Mouse (Mus musculus): ENCODE data around the gene Zfp383. TPM values are rescaled to one million over a fixed set of nuclear protein-coding genes. Genes with fewer than 3 reads are reported as not detected.

Gene Zfp383
- total and polyA plus RNA-seq, 2 experiments, result 0.51 to 3.2 TPM

GRCm38 (mm10) chr7:29917371-29918061, 9.5 kb downstream of the Zfp383 start:
- H3K27ac ChIP-seq (replicated peaks; ENCODE audit: insufficient read depth, low read depth, low read length), result no peak overlapping the region
- H3K79me2 ChIP-seq (ENCODE audit: control insufficient read depth, insufficient read depth, low read length), result no peaks in the 10 kb centered on the region
- no peak for DNase-seq (ENCODE audit: extremely low read depth, low read depth, low spot score)
- H3K27me3 ChIP-seq (ENCODE audit: control insufficient read depth, insufficient read depth, low read length), result no peaks in the 10 kb centered on the region
- TF ChIP-seq POLR2A (IDR thresholded peaks at IDR 0.05; ENCODE audit: extremely low read depth, insufficient read depth, low read length) (no peak), CTCF (IDR thresholded peaks at IDR 0.05; ENCODE audit: low read depth, low read length) (no peak)
- H3K4me3 ChIP-seq (ENCODE audit: insufficient read depth, low read depth, low read length), result no peak overlapping the region
- H3K9ac ChIP-seq (ENCODE audit: low read depth, low read length), result no peak overlapping the region
- 37% methylated on average over 6 of the region's 6 CpGs for WGBS
- H3K36me3 ChIP-seq (ENCODE audit: control insufficient read depth, insufficient read depth, low read length), result peaks cover 29% of the 10 kb centered on the region
- H3K4me1 ChIP-seq (ENCODE audit: control insufficient read depth, insufficient read depth, low read length), result no peaks in the 10 kb centered on the region

DNA sequence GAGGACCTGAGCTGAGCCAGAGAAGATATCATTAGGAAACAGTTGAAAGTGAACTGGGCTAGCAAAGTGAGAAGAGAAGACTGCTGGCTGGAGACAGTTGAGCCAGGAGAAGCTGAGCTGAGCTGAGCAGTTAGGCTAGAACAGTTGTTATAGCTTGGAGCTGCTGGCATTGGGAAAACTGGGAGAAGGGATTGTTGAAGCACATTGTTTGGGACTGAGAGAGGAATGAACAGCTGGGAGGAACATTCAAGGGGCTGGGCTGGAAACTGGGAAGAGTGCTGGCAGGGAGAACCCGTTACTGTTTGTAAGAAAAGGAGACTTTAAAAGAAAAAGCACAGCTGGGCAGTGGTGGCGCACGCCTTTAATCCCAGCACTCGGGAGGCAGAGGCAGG, 10.0 kb downstream of the Zfp383 start:
- DNase-seq (ENCODE audit: extremely low read depth, low read depth, low spot score), result no peak
- H3K27me3 ChIP-seq (ENCODE audit: control insufficient read depth, insufficient read depth, low read length), result no peaks in the 10 kb centered on the region
- peaks cover 25% of the 10 kb centered on the region for H3K36me3 ChIP-seq (ENCODE audit: control insufficient read depth, insufficient read depth, low read length)
- no peak overlapping the region for H3K4me3 ChIP-seq (ENCODE audit: insufficient read depth, low read depth, low read length)
- H3K4me1 ChIP-seq (ENCODE audit: control insufficient read depth, insufficient read depth, low read length), result no peaks in the 10 kb centered on the region
- no peaks in the 10 kb centered on the region for H3K79me2 ChIP-seq (ENCODE audit: control insufficient read depth, insufficient read depth, low read length)
- TF ChIP-seq POLR2A (IDR thresholded peaks at IDR 0.05; ENCODE audit: extremely low read depth, insufficient read depth, low read length) (no peak), CTCF (IDR thresholded peaks at IDR 0.05; ENCODE audit: low read depth, low read length) (no peak)
- H3K27ac ChIP-seq (replicated peaks; ENCODE audit: insufficient read depth, low read depth, low read length), result no peak overlapping the region
- WGBS, result 85% methylated on average over 4 of the region's 4 CpGs
- no peak overlapping the region for H3K9ac ChIP-seq (ENCODE audit: low read depth, low read length)

DNA sequence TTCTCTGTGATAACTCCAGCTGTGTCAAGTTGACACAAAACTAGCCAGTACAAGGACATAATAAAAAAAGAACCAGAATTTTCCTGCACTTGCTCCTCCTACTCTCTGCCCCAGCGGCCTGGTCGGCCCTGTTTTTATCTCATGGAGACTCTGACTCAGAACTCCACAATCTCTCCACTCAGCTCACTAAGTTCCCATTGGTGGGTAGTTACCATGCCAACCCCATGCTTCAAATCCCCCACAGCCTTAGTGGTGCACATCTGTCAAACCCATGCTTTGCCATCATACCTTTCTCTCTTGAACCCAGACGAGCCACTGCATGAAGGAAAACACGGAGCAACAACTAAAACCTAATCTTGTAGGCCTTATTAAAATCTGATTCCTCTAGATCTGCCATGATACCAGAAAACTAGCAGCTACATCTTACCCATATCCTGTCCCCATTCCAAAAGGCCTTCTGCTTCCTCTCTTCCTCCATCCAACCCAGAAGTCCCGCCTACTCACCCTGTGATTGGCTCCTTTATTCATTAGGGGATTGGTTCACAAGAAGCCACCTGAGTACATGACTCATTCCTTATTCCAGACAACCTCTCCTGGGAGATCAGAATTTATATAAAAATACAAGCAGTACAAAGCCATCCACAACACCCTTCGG, 13.5 kb downstream of the Zfp383 start:
- Histone ChIP-seq H3K27me3 (ENCODE audit: control insufficient read depth, insufficient read depth, low read length) (0 out of 2 replicates have a peak, but pooled peaks cover 2% of the 10 kb centered on the region), H3K79me2 (ENCODE audit: control insufficient read depth, insufficient read depth, low read length) (no peaks in the 10 kb centered on the region), H3K36me3 (ENCODE audit: control insufficient read depth, insufficient read depth, low read length) (no peaks in the 10 kb centered on the region), H3K4me1 (ENCODE audit: control insufficient read depth, insufficient read depth, low read length) (no peaks in the 10 kb centered on the region), H3K9ac (ENCODE audit: low read depth, low read length) (no peak overlapping the region), H3K4me3 (ENCODE audit: insufficient read depth, low read depth, low read length) (no peak overlapping the region), H3K27ac (replicated peaks; ENCODE audit: insufficient read depth, low read depth, low read length) (no peak overlapping the region)
- TF ChIP-seq CTCF (IDR thresholded peaks at IDR 0.05; ENCODE audit: low read depth, low read length), result no peak
- no peak for TF ChIP-seq POLR2A (IDR thresholded peaks at IDR 0.05; ENCODE audit: extremely low read depth, insufficient read depth, low read length)
- 87% methylated on average over 6 of the region's 6 CpGs for WGBS
- DNase-seq (ENCODE audit: extremely low read depth, low read depth, low spot score), result no peak

- Histone ChIP-seq H3K79me2 (ENCODE audit: control insufficient read depth, insufficient read depth, low read length) (no peaks in the 10 kb centered on the region), H3K27ac (replicated peaks; ENCODE audit: insufficient read depth, low read depth, low read length) (no peak overlapping the region), H3K4me3 (ENCODE audit: insufficient read depth, low read depth, low read length) (no peak overlapping the region), H3K4me1 (ENCODE audit: control insufficient read depth, insufficient read depth, low read length) (no peaks in the 10 kb centered on the region), H3K9ac (ENCODE audit: low read depth, low read length) (no peak overlapping the region), H3K36me3 (ENCODE audit: control insufficient read depth, insufficient read depth, low read length) (no peaks in the 10 kb centered on the region), H3K27me3 (ENCODE audit: control insufficient read depth, insufficient read depth, low read length) (0 out of 2 replicates have a peak, but pooled peaks cover 2% of the 10 kb centered on the region)
- WGBS, result 83% methylated on average over 2 of the region's 2 CpGs
- no peak for DNase-seq (ENCODE audit: extremely low read depth, low read depth, low spot score)
- no peak for TF ChIP-seq POLR2A (IDR thresholded peaks at IDR 0.05; ENCODE audit: extremely low read depth, insufficient read depth, low read length)
- no peak for TF ChIP-seq CTCF (IDR thresholded peaks at IDR 0.05; ENCODE audit: low read depth, low read length)
These were observed 14.8 kb downstream of the Zfp383 start for GRCm38 (mm10) chr7:29922780-29923179.

- Histone ChIP-seq H3K27ac (replicated peaks; ENCODE audit: insufficient read depth, low read depth, low read length) (no peak overlapping the region), H3K4me1 (ENCODE audit: control insufficient read depth, insufficient read depth, low read length) (no peaks in the 10 kb centered on the region), H3K27me3 (ENCODE audit: control insufficient read depth, insufficient read depth, low read length) (peaks cover 6% of the 10 kb centered on the region; the same call in 1 of the 2 replicates), H3K9ac (ENCODE audit: low read depth, low read length) (no peak overlapping the region), H3K79me2 (ENCODE audit: control insufficient read depth, insufficient read depth, low read length) (no peaks in the 10 kb centered on the region), H3K4me3 (ENCODE audit: insufficient read depth, low read depth, low read length) (no peak overlapping the region), H3K36me3 (ENCODE audit: control insufficient read depth, insufficient read depth, low read length) (peaks cover 42% of the 10 kb centered on the region)
- no peak for DNase-seq (ENCODE audit: extremely low read depth, low read depth, low spot score)
- TF ChIP-seq CTCF (IDR thresholded peaks at IDR 0.05; ENCODE audit: low read depth, low read length) (no peak), POLR2A (IDR thresholded peaks at IDR 0.05; ENCODE audit: extremely low read depth, insufficient read depth, low read length) (no peak)
- WGBS, result 90% methylated on average over 6 of the region's 6 CpGs
These were observed 30.8 kb downstream of the Zfp383 start for GRCm38 (mm10) chr7:29938856-29939255.

DNA sequence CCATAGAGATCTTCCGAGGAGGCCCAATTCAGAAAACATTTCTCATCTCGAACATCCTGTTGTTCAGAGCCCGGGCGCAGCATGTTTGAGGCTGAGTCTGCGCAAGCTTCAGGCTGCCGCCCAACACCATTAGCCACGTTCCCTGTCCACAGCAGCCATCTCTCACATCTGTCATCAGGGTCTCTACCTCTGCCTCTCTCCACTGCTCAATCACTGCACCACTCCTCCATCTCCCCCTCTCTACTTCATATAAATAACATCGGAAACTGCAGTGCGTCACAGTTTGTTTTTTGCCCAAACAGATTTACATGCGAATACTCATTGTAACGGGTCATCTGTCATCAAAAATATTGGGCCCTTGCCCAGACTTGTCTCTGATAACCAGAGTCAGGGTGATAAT, 33.0 kb downstream of the Zfp383 start:
- Histone ChIP-seq H3K27me3 (ENCODE audit: control insufficient read depth, insufficient read depth, low read length) (no peaks in the 10 kb centered on the region), H3K79me2 (ENCODE audit: control insufficient read depth, insufficient read depth, low read length) (no peaks in the 10 kb centered on the region), H3K9ac (ENCODE audit: low read depth, low read length) (no peak overlapping the region), H3K4me3 (ENCODE audit: insufficient read depth, low read depth, low read length) (no peak overlapping the region), H3K27ac (replicated peaks; ENCODE audit: insufficient read depth, low read depth, low read length) (no peak overlapping the region), H3K4me1 (ENCODE audit: control insufficient read depth, insufficient read depth, low read length) (no peaks in the 10 kb centered on the region), H3K36me3 (ENCODE audit: control insufficient read depth, insufficient read depth, low read length) (peaks cover 22% of the 10 kb centered on the region)
- WGBS, result 78% methylated on average over 11 of the region's 11 CpGs
- TF ChIP-seq CTCF (IDR thresholded peaks at IDR 0.05; ENCODE audit: low read depth, low read length) (no peak), POLR2A (IDR thresholded peaks at IDR 0.05; ENCODE audit: extremely low read depth, insufficient read depth, low read length) (no peak)
- DNase-seq (ENCODE audit: extremely low read depth, low read depth, low spot score), result no peak
